Mouse (Mus musculus): Measurements from ENCODE around the gene 6330409D20Rik. TPM values are rescaled to one million over a fixed set of nuclear protein-coding genes. Genes with fewer than 3 reads are reported as not detected.

The 6330409D20Rik gene
- polyA plus RNA-seq (2014; fragmentation: Illumina TruSeq; extraction: RNeasy Lipid Tissue Mini Kit (QIAGEN cat#74804); ENCODE audit: low read depth, low replicate concordance): not detected

GRCm38 (mm10) chr2:32740916-32741272, at the start of gene 6330409D20Rik:
Gene 6330409D20Rik, minus strand, starts transcription at chr2:32741016.

GRCm38 (mm10) chr2:32784048-32784681, 43.3 kb upstream of the 6330409D20Rik start, which contains the start of gene Cfap157:
Gene Cfap157, minus strand, starts transcription at chr2:32784428.

GRCm38 (mm10) chr2:32775359-32776074, 34.7 kb upstream of the 6330409D20Rik start, which contains the start of the genes Ttc16 and Ptrh1:
Gene Ttc16, minus strand, starts transcription at chr2:32775633.
Gene Ptrh1, plus strand, starts transcription at chr2:32775786.

GRCm38 (mm10) chr2:32757056-32757845, 16.4 kb upstream of the 6330409D20Rik start, which contains the start of gene Tor2a:
Gene Tor2a, plus strand, starts transcription at chr2:32757234.

GRCm38 (mm10) chr2:32720681-32721229, 20.1 kb downstream of the 6330409D20Rik start, which contains the start of gene Sh2d3c:
Gene Sh2d3c, plus strand, starts transcription at chr2:32721055.

GRCm38 (mm10) chr2:32712934-32713817, 27.6 kb downstream of the 6330409D20Rik start, which contains the start of gene Cdk9:
Gene Cdk9, minus strand, starts transcription at chr2:32713076.

GRCm38 (mm10) chr2:32704021-32704421, 36.8 kb downstream of the 6330409D20Rik start, which contains the start of gene Fpgs:
Gene Fpgs, minus strand, starts transcription at chr2:32704145.

Other genes with a start within 250 kb of the 6330409D20Rik start
- 29.4 TPM for gene Fam102a, start 205.7 kb downstream of the 6330409D20Rik start, polyA plus RNA-seq (2014; fragmentation: Illumina TruSeq; extraction: RNeasy Lipid Tissue Mini Kit (QIAGEN cat#74804); ENCODE audit: low read depth, low replicate concordance)
- gene Dpm2, start 170.2 kb downstream of the 6330409D20Rik start, polyA plus RNA-seq (2014; fragmentation: Illumina TruSeq; extraction: RNeasy Lipid Tissue Mini Kit (QIAGEN cat#74804); ENCODE audit: low read depth, low replicate concordance): 87.5 TPM
- not detected for gene Pip5kl1, start 166.2 kb downstream of the 6330409D20Rik start, polyA plus RNA-seq (2014; fragmentation: Illumina TruSeq; extraction: RNeasy Lipid Tissue Mini Kit (QIAGEN cat#74804); ENCODE audit: low read depth, low replicate concordance)
- gene 9430097D07Rik, start 165.3 kb downstream of the 6330409D20Rik start, polyA plus RNA-seq (2014; fragmentation: Illumina TruSeq; extraction: RNeasy Lipid Tissue Mini Kit (QIAGEN cat#74804); ENCODE audit: low read depth, low replicate concordance): not detected
- gene St6galnac4, start 153.9 kb downstream of the 6330409D20Rik start, polyA plus RNA-seq (2014; fragmentation: Illumina TruSeq; extraction: RNeasy Lipid Tissue Mini Kit (QIAGEN cat#74804); ENCODE audit: low read depth, low replicate concordance): 28.3 TPM
- gene St6galnac6, start 141.3 kb downstream of the 6330409D20Rik start, polyA plus RNA-seq (2014; fragmentation: Illumina TruSeq; extraction: RNeasy Lipid Tissue Mini Kit (QIAGEN cat#74804); ENCODE audit: low read depth, low replicate concordance): 24.1 TPM
- 38.9 TPM for gene Ak1, start 119.3 kb downstream of the 6330409D20Rik start, polyA plus RNA-seq (2014; fragmentation: Illumina TruSeq; extraction: RNeasy Lipid Tissue Mini Kit (QIAGEN cat#74804); ENCODE audit: low read depth, low replicate concordance)
- 49.7 TPM for gene Eng, start 94.4 kb downstream of the 6330409D20Rik start, polyA plus RNA-seq (2014; fragmentation: Illumina TruSeq; extraction: RNeasy Lipid Tissue Mini Kit (QIAGEN cat#74804); ENCODE audit: low read depth, low replicate concordance)
- gene Fpgs, start 36.9 kb downstream of the 6330409D20Rik start, polyA plus RNA-seq (2014; fragmentation: Illumina TruSeq; extraction: RNeasy Lipid Tissue Mini Kit (QIAGEN cat#74804); ENCODE audit: low read depth, low replicate concordance): 50.8 TPM
- gene Cdk9, start 27.9 kb downstream of the 6330409D20Rik start, polyA plus RNA-seq (2014; fragmentation: Illumina TruSeq; extraction: RNeasy Lipid Tissue Mini Kit (QIAGEN cat#74804); ENCODE audit: low read depth, low replicate concordance): 63.0 TPM
- 12.2 TPM for gene Sh2d3c, start 20.0 kb downstream of the 6330409D20Rik start, polyA plus RNA-seq (2014; fragmentation: Illumina TruSeq; extraction: RNeasy Lipid Tissue Mini Kit (QIAGEN cat#74804); ENCODE audit: low read depth, low replicate concordance)
- 40.9 TPM for gene Tor2a, start 16.2 kb upstream of the 6330409D20Rik start, polyA plus RNA-seq (2014; fragmentation: Illumina TruSeq; extraction: RNeasy Lipid Tissue Mini Kit (QIAGEN cat#74804); ENCODE audit: low read depth, low replicate concordance)
- gene Ttc16, start 34.6 kb upstream of the 6330409D20Rik start, polyA plus RNA-seq (2014; fragmentation: Illumina TruSeq; extraction: RNeasy Lipid Tissue Mini Kit (QIAGEN cat#74804); ENCODE audit: low read depth, low replicate concordance): 4.4 TPM
- gene Ptrh1, start 34.8 kb upstream of the 6330409D20Rik start, polyA plus RNA-seq (2014; fragmentation: Illumina TruSeq; extraction: RNeasy Lipid Tissue Mini Kit (QIAGEN cat#74804); ENCODE audit: low read depth, low replicate concordance): 5.0 TPM
- gene Cfap157, start 43.4 kb upstream of the 6330409D20Rik start, polyA plus RNA-seq (2014; fragmentation: Illumina TruSeq; extraction: RNeasy Lipid Tissue Mini Kit (QIAGEN cat#74804); ENCODE audit: low read depth, low replicate concordance): 3.0 TPM
- 9.1 TPM for gene Stxbp1, start 106.2 kb upstream of the 6330409D20Rik start, polyA plus RNA-seq (2014; fragmentation: Illumina TruSeq; extraction: RNeasy Lipid Tissue Mini Kit (QIAGEN cat#74804); ENCODE audit: low read depth, low replicate concordance)
- gene Fam129b, start 135.1 kb upstream of the 6330409D20Rik start, polyA plus RNA-seq (2014; fragmentation: Illumina TruSeq; extraction: RNeasy Lipid Tissue Mini Kit (QIAGEN cat#74804); ENCODE audit: low read depth, low replicate concordance): 43.8 TPM
- 796 TPM for gene Rpl12, start 220.5 kb upstream of the 6330409D20Rik start, polyA plus RNA-seq (2014; fragmentation: Illumina TruSeq; extraction: RNeasy Lipid Tissue Mini Kit (QIAGEN cat#74804); ENCODE audit: low read depth, low replicate concordance)
- 13.7 TPM for gene Lrsam1, start 220.6 kb upstream of the 6330409D20Rik start, polyA plus RNA-seq (2014; fragmentation: Illumina TruSeq; extraction: RNeasy Lipid Tissue Mini Kit (QIAGEN cat#74804); ENCODE audit: low read depth, low replicate concordance)
- gene Slc2a8, start 241.1 kb upstream of the 6330409D20Rik start, polyA plus RNA-seq (2014; fragmentation: Illumina TruSeq; extraction: RNeasy Lipid Tissue Mini Kit (QIAGEN cat#74804); ENCODE audit: low read depth, low replicate concordance): 21.9 TPM

All from adipose tissue, adult 10 weeks (tissue).